Mouse (Mus musculus) T-helper 2 cell (primary cell): ENCODE data around the gene Stat5a.

Source experiments
- in situ Hi-C: fragments of 300-600 bp; cut with MboI, MseI; formaldehyde crosslinking; loops from one replicate; pipeline ENCODE4 v1.15.1; 2025; ENCODE audit warnings: high pct_unique_total_duplicates

Gene Stat5a

DNA sequence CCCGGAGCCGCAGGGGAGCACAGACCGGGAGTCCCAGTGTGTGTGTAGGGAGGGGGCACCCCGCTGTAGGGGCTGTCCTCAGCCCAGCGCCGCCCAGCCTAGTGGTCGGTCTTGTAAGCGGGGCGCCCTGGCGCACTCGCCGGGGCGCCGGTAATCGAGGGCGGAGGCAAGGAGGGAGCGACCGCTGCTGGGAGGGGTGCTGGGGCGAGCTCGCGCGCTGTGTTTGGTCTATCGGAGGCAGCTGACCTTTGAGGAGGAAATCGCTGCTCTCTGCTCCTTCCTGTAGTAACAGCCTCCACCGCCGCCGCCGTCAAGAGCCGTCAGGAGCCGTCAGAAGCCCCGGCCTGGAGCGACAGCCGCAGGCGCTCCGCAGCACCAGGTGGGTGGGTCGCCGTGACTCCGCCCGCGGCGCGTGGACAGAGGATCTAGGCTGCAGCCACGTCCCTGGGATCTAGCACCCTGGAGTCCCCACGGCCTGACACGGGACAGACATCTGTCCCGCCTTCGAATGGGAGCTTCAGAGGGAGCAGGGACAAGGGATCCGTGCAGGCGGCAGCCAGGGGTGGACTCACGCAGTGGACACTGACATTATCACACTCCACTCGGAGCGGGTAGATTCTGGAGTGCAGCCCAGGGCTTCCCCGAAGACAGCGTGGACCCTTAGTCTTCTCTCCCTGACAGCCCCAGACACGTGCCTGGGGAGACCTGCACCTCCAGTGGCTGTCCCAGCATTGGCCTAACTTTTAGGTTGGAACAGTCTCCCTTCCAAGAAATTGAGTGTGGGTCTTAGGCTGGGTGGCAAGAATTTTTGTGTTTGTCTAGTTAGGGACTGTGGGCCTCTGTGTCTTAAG lies 1.3 kb downstream of the Stat5a start:
- in situ Hi-C loops: no loop called here

DNA sequence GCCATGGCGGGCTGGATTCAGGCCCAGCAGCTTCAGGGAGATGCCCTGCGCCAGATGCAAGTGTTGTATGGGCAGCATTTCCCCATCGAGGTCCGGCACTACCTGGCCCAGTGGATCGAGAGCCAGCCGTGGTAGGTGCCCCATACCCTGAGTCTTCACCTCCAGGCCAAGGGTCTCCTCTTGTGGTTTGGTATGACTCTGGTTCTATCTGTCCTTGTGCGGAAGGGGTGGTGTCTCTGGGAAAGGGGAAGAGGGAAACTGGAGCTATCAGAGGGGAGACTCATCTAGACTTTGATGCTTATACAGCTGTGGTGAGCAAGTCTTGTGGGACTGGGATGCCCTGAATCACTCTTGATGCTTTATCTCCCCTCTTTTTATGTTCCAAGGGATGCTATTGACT lies 2.2 kb downstream of the Stat5a start:
- in situ Hi-C loops: no loop called here

DNA sequence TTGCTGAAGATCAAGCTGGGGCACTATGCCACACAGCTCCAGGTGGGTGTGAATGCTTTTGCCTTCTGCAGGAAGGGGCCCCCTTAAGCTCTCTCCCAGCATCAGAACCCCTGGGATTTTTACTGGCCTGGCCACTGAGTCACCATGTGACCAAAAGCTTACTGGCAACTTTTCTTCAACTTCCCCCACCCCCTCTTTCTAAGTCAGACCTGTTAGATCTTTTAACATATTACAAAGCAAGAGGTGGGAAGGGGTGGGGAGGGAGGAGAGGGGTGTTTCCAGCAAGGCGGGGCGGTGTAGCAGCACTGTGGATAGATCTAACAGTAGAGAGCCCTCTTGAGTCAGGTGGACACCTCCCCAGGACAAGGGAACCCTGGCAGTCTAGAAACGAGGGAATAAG lies 2.7 kb downstream of the Stat5a start:
- in situ Hi-C loops: no loop called here

DNA sequence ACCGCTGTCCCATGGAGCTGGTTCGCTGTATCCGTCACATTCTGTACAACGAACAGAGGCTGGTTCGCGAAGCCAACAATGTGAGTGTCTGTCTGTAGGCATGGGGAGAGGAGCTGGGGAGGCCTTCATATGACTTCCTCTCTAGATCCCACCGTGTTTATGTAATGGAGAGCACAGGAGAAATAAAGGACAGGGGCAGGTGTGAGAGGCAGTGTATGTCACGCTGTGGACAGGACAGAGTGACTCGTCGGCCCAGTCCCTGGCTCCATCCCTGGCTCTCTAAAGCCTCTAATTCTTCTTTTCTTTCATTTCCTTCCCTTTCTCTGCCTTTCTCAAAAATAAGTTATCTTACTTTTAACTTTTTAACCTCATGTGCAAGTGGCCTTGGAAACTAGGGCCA lies 4.0 kb downstream of the Stat5a start:
- in situ Hi-C loops: no loop called here

DNA sequence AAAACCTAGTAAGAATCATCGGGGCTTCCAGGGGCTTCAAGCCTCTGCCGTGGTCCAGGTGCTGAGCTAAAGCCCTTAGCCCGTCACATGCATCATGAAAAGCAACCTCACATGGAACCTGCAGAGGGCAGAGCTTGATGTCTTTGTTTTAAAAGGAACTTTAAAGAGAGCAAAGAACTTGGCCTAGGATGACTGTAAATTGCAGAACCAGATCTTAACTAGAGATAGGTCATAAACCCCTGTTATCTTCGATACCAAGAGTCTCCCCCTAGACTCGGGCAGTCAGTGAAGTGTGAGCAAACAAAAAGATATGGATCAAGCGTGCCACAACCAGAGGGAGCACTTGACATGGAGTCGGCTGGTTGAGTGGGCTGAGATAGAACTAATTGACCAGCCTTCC lies 6.5 kb downstream of the Stat5a start:
- in situ Hi-C loops: loop anchor here (5.0 kb wide), 1 partner anchor 42 kb away; no protein-coding TSS in a partner anchor

DNA sequence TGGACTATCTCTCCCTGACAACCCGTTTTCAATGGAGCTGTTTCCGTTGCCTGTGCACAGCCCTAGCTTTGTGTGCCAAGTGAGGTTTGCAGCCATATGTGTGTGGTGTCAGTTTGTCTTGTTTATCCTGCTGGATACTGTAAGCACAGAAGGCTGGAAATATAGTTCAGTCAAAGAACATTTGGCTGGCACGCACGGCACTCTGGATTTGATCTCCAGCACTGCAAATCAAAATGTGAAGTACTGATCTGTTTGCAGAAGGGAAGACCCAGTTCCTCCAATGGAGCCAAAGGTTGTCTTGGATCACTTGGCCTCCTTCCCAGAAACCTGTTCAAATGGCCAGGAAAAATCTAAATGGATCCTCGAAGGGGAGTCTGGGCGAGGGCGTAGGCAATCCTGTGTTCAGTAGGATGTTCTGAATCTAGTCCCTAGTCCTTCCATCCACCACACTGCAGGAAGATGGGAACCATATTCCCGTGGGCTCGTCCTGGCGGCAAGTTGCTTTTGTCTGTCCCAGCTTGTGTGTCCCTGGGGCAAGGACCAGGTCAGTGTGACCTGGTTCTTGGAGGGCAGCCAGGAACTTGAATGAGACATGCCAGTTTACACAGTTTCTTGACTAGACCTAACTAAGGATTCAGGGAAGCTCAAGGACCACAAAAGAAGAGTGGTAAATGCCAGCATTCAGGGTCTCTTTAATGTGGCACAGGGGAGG lies 11.3 kb downstream of the Stat5a start:
- in situ Hi-C loops: loop anchor here (5.0 kb wide), 1 partner anchor 63 kb away; no protein-coding TSS in a partner anchor

DNA sequence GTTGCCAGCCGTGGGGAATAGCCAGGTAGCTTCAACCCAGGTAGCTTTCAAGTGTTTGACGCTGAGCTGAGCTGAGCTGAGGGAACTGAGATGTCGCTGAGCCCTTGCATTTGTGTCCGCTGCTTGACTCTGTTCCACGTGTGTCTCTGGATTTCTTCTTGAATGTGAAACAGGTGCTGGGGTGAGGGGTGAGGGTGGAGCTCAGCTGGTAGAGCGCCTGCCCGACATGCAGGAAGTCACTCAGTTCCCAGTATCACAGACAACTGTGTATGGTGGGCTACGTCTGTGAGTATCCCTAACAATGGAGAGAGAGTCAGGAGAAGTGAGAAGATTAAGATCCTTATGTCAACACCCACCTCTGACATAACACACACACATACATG lies 11.8 kb downstream of the Stat5a start:
- in situ Hi-C loops: loop anchor here (5.0 kb wide), 1 partner anchor 64 kb away; no protein-coding TSS in a partner anchor

DNA sequence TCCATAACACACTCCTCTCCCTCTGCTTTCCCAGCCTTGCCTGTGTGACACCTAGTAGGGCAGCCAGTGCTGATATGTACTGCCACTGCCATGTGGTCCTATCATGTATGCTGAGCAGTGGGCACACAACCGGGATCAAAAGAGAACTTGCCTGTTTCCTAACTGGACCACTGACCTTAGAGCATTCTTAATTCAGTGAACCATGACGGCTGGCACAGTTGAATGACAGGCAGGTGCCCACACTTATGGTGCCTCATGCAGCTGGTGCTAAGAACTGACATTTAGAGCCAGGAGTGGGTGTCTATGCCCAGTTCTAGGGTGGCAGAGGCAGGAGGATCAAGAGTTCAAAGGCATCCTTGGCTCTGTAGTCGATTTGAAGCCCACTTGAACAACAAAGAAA lies 16.6 kb downstream of the Stat5a start:
- in situ Hi-C loops: loop anchor here (25.0 kb wide), 1 partner anchor 1863 kb away; the partner anchor contains the start of gene Top2a

DNA sequence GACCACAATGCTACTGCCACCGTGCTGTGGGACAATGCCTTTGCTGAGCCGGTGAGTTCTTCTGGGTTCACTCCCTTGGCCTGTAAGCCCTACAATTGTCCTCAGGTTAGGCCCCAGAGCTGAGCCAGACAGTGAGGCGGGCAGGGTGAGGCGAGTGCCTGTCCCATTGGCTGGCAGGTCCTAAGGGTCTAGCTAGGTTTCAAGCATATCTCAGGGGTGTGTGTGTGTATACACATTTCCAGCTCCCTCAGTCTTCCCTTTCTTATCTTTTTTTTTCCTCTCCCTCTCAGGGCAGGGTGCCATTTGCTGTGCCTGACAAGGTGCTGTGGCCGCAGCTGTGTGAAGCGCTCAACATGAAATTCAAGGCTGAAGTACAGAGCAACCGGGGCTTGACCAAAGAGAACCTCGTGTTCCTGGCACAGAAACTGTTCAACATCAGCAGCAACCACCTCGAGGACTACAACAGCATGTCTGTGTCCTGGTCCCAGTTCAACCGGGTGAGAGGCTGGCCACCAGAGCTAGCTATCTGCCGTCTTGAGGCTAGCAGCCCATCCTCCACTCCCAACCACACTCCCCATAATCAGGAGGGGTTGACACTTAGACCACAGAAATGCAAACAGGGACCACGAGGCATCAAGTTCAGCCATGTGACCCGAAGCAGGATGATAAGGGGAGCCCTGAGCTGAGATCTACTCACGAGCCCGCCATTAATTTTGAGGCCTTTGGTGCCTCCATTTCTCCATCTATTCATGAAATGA lies 20.3 kb downstream of the Stat5a start:
- in situ Hi-C loops: loop anchor here (10.0 to 25.0 kb wide), 2 partner anchors 185 to 1867 kb away; partner anchors contain the start of gene Top2a

DNA sequence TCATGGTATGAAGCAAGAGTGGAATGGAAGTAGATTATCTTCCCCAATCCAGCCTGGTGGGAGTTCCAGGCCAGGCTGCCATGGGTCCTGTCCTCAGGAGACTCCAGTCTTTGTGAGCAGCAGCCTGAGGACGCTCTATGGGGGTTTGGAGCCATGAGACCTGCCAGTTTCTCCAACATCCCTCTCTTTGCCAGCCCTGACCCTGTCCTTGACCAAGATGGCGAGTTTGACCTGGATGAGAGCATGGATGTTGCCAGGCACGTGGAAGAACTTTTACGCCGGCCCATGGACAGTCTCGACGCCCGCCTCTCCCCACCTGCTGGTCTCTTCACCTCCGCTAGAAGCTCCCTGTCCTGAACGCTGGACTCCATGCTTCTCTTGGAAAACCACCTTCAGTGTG lies 24.5 kb downstream of the Stat5a start:
- in situ Hi-C loops: loop anchor here (10.0 to 25.0 kb wide), 2 partner anchors 181 to 1871 kb away; partner anchors contain the start of gene Top2a

DNA sequence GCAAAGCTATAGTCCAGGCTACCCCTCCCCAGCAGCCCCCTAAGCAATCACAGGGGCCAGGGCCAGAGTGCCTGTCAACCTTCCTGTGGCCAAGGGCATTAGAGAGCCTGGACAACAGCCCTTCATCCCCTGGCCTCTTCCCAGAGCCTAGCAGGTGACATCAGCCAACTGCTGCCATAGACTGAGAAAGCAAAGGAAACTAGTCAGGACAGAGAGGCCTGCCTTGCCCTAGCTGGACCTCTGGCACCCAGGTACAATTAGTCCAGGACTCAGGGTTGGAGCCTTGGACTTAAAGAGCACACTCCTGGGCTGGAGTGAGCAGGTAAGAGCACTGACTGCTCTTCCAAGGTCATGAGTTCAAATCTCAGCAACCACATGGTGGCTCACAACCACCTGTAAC lies 26.3 kb downstream of the Stat5a start:
- in situ Hi-C loops: loop anchor here (10.0 to 25.0 kb wide), 2 partner anchors 179 to 1873 kb away; partner anchors contain the start of gene Top2a

DNA sequence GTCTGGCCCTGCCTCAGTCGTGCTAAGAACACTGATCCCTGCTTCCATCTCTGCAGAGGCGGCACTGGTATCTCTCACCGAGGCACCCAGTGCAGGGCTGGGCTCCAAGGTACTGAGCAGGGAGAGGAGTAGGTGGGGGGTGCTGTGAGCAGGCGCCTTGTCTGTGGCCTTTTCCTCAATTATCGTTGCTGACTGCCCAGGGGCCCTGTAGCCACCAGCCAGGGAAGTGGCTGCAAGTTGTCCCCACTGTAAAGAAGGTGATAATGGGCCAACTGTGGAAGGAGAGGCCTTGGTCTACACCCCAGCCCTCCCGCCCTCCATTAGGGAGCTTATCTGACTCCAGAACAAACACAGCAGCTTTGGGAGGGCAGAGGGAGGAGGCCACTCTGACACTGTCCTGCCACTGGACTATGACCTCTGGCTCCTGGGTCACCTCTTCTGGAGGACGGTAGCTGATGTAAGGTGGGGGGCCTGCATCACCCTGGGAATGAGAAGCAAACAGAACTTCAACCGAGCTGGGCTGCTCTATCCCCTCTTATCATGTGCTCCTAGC lies 27.1 kb downstream of the Stat5a start:
- in situ Hi-C loops: loop anchor here (10.0 to 25.0 kb wide), 2 partner anchors 179 to 1874 kb away; partner anchors contain the start of gene Top2a

DNA sequence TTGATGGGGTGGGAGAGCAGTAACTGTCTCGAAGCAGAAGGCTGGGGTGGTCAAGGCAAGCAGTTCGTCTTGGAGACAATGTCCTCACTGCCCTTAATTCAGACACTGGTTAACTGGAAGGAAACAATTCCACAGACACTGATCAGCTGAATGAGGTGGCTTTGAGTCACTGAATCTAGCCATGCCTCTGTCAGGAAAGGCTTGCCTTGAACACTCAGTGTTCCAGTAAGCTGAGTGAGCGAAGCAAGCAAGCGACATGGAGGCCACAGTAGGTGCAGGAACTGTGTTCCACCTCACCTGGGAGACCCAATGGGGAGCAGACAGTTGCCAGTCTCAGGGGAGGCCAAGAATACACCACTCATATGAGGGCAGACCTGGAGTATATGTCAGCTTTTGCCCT lies 28.1 kb downstream of the Stat5a start:
- in situ Hi-C loops: loop anchor here (10.0 to 25.0 kb wide), 2 partner anchors 178 to 1875 kb away; partner anchors contain the start of gene Top2a

DNA sequence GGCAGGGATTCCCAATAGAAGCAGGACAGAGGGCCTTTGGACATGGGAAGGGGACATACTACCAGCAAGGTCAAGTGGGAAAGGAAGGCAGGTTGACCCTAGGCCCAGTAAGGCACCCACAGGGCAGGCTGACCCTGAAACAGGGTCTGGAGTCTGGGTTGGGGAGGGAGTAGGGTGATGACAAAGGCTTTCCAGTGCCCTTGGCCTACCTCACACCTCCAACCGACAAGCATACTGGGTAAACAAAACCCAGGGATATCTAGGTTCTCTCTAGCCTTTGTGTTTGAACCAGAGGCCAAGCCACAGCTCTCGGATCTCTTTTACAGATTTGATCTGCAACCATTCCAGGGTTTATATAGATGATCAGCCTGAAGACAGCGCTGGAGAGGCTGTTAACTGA lies 28.6 kb downstream of the Stat5a start:
- in situ Hi-C loops: loop anchor here (10.0 to 25.0 kb wide), 2 partner anchors 177 to 1875 kb away; partner anchors contain the start of gene Top2a

DNA sequence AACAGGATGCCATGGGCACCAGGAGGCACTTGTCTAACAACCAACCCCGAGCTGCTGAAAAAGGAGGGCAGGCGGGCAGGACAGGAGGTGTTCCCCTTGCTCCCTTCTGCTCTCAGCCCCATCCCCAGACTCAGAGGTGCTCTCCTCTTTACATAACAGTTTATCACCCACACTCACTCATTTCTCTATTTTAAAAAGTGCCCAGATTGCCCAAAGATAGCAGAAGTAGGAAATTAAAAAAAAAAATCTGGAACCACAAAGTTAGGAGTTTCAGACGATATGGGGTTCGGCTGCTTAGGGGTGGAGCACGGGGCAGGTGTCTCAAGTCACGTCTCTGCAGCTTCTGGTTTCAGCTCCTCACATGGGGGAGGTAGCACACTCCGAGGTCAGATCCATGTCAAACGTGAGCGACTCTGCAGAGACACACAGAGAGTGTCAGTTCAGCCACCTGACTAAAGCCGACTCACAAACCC lies 29.2 kb downstream of the Stat5a start:
- in situ Hi-C loops: loop anchor here (10.0 to 25.0 kb wide), 2 partner anchors 176 to 1876 kb away; partner anchors contain the start of gene Top2a

DNA sequence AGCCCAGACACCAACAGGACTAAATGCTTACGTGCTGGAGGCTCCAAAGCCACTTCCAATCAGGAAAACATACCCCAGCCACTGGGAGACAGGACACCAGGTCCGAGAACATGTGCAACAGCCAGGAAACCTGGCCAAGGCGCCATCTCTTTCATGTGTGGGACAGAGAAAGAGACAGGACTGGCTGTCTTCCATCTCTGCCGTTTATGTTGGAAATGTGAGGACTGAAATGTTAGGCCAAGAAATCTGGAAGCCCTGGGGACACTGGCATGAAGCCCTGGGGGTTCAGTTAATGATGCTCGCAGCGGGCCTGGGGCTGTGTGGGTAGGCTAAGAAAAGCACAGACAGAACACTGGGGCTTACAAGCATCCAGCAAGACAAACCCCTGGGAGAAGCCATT lies 31.3 kb downstream of the Stat5a start:
- in situ Hi-C loops: loop anchor here (5.0 to 25.0 kb wide), 2 partner anchors 67 to 1878 kb away; partner anchors contain the start of gene Top2a

DNA sequence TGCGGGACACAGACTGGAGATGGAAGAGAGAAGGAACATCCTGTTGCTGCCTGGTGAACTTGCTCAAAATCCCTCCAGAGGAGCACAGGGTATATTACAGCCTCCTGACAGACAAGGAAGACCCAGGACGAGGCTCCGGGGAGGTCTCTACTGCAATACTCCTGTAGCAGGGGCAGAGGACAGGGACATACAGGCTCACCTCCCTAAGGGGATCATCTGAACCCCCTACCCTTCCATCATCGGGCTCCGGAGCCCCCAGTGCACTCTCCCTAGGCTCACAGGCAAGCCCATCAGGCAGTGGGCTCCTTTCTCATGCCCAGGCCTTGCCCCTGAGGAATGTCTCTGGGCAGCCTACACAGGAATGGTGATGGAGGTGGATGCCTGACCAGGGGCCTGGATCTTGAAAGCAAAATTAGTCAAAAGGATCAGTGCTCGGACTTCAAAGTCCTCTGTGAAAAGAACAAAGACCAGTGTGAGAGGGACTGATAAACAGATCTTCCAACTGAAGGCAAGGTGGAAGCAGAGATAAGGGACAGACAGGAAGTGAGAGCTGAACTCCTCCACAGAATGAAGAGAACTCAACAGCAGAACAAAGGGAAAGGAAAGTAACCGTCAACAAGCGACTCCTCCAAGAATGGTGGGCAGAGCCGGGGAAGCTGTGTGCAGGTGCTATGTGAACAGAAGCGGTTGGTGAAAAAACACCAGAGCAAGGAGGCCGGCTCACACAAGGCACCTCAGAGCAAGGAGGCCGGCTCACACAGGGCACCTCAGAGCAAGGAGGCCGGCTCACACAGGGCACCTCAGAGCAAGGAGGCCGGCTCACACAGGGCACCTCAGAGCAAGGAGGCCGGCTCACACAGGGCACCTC lies 32.3 kb downstream of the Stat5a start:
- in situ Hi-C loops: loop anchor here (5.0 to 25.0 kb wide), 2 partner anchors 66 to 1879 kb away; partner anchors contain the start of gene Top2a

DNA sequence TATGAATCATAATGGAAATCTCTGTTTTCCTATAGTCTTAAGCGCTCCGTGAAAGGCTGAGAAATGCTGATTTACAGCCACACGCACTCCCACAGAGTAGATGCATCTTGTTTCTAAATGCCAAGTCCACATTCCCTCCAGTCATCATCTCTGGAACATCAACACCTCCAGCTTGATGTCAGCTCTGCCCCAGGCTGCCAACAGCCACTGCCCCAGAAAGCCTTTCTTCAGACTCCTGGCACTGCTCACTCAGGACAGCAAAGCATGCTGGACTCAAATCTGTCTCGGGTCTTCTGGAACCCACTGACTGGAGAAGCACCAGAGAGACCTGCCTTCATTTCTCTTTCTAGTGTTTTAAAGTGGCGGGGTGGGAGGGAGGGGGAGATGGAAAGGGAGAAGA lies 33.3 kb downstream of the Stat5a start:
- in situ Hi-C loops: loop anchor here (5.0 to 25.0 kb wide), 2 partner anchors 65 to 1880 kb away; partner anchors contain the start of gene Top2a

DNA sequence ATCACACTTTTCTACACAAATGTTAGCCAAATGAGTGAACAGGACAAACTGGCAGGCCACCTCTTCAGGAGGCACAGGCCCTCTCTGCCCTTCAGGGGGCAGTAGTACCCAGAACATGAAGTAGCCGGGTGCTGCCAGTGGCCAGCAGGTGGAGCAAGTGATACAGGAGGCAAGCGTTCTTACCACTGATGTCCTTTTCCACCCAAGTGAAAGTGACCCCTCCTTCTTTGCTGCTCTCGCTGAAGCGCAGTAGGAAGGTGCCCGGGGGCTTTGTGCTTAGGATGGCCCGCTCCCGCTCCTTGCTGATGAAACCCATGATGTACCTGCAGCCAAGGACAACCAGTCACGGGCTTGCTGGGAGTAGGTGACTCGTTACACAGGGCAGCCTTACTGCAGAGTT lies 34.3 kb downstream of the Stat5a start:
- in situ Hi-C loops: loop anchor here (5.0 to 25.0 kb wide), 2 partner anchors 64 to 1881 kb away; partner anchors contain the start of gene Top2a
